Mouse (Mus musculus) common myeloid progenitor, adult 5-6 weeks (primary cell): ENCODE measurements around the gene Rln1. TPM values are rescaled to one million over a fixed set of nuclear protein-coding genes. Genes with fewer than 3 reads are reported as not detected.
A peak's percentile ranks its signal among the peaks of the same experiment; 100 is the strongest.

Source experiments
- ATAC-seq: replicated peaks from 2 replicates; pipeline ENCODE4 v1.8.0; 2016; ENCODE audit warnings: low read depth, mild to moderate bottlenecking, moderate TSS enrichment, inconsistent platforms; ENCODE audit not compliant: poor library complexity, severe bottlenecking
- total RNA-seq: library from RNA; stranded (forward); fragments of 200-1000, 187-1606 nt; gene quantifications from 2 replicates; pipeline ENCODE4 v1.2.3, GENCODE M21; 2017

The Rln1 gene
- total RNA-seq, result not detected in 2 replicates

- no peak for ATAC-seq
These were observed at the start of gene Rln1 for GRCm38 (mm10) chr19:29334068-29334745. Gene Rln1 (minus strand): TSS chr19:29334670.

DNA sequence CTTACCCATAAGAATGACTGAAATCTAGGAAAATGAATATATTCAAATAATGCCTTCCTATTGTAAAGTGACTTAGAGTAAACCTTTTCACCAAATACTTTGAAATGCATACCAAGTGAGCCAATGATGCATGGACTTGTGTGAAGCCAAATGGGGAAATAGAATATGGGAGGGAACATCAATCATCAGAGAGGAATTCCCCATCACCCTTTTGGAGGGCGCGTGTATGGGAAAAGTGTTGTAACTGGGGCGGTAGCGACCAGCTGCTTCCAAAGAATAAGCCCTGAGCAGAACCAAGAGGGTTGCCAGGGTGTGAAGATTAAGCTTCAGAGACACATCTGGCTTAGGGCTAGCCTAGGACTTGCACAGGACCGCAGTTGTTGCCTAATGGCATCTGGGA lies 48.9 kb upstream of the Rln1 start:
- 0 out of 2 replicates have a peak, but pooled peaks have one; percentile 11 for ATAC-seq

DNA sequence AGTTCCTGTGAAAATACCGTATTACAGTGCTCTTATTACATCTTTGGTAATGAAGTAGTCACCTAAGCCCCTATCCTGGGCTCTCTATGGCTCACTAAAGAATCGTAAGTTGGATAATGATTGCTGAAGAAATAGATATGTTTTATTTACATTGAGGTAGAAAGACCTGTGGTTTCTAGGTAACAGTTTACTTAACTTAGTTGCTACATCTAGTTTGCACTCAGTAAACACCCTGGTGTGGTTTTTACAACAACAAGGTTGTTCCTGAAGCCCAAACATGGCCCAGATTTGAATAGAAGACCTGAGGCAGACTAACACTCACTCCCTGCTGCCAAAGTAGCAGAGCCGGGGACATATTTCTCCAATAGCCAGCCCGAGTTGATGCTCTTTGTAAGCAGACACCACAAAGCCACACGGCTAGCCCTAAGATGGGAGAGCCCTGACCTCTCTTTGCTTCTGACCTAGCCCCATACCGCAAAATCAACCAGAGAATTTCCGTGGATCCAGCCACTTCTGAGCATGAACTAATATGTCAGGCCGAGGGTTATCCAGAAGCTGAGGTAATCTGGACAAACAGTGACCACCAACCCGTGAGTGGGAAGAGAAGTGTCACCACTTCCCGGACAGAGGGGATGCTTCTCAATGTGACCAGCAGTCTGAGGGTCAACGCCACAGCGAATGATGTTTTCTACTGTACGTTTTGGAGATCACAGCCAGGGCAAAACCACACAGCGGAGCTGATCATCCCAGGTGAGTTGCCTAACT lies 45.6 kb upstream of the Rln1 start:
- no peak for ATAC-seq

GRCm38 (mm10) chr19:29376382-29376781 lies 41.9 kb upstream of the Rln1 start:
- ATAC-seq, result no peak

- ATAC-seq, result no peak
These were observed 40.5 kb upstream of the Rln1 start for GRCm38 (mm10) chr19:29374947-29375346.

DNA sequence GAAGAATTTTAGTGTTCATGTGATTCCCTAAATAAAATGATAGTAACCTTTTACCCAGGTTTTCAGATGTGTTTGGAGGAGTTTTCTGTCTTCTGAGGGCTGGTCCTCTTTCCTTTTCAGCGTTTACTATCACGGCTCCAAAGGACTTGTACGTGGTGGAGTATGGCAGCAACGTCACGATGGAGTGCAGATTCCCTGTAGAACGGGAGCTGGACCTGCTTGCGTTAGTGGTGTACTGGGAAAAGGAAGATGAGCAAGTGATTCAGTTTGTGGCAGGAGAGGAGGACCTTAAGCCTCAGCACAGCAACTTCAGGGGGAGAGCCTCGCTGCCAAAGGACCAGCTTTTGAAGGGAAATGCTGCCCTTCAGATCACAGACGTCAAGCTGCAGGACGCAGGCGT lies 39.0 kb upstream of the Rln1 start:
- ATAC-seq, result no peak

DNA sequence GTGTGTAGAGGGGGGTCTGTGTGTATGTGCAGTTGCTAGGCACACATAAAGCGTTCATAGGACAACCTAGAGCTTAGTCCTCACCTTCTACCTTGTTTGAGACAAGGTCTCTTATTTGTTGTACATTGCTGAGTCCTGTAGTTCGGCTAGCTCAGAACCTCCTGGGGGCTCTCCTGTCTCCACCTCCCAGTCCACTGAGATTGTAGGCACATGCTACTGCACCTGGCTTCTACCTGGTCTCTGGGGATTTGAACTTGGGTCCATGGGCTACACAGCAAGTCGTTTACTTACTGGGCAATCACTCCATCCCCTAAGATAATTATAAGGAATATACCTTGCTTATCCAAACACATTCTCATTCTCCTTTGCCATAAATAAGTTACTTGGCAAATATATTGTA lies 38.2 kb upstream of the Rln1 start:
- ATAC-seq, result no peak

GRCm38 (mm10) chr19:29372138-29372537 lies 37.7 kb upstream of the Rln1 start:
- ATAC-seq, result no peak

- no peak for ATAC-seq
These were observed 37.0 kb upstream of the Rln1 start for GRCm38 (mm10) chr19:29371284-29372081.

DNA sequence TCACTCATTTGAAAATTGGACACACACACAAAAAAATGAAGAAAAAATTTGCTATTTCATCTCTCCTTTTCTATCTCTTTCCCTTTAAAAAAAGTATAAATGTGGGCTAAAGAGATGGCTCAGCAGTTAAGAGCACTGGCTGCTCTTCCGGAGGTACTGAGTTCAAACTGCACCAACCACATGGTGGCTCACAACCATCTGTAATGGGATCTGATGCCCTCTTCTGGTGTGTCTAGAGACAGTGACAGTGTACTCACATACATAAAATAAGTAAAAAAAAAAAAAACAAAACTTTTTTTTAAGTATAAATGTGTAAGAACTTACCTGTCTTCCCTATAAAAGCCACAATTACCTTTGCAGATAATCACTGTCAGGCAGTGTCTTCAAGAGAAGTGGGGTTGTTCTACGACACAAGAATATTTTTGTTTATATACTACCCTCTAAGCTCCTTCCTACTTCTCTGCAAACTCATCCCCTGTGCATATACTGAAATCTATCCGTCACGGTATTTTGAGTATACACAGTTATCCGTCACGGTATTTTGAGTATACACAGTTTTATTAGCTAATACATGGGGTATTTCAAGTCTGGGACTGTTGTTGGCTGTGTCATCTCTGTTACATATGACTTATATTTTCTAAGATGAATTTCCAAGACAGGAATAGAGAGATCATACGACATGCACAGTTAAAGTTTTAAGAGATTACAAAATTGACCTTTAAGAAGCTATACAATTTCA lies 36.2 kb upstream of the Rln1 start:
- ATAC-seq, result no peak

GRCm38 (mm10) chr19:29370112-29370511 lies 35.6 kb upstream of the Rln1 start:
- 0 out of 2 replicates have a peak, but pooled peaks have one; percentile 22 for ATAC-seq

DNA sequence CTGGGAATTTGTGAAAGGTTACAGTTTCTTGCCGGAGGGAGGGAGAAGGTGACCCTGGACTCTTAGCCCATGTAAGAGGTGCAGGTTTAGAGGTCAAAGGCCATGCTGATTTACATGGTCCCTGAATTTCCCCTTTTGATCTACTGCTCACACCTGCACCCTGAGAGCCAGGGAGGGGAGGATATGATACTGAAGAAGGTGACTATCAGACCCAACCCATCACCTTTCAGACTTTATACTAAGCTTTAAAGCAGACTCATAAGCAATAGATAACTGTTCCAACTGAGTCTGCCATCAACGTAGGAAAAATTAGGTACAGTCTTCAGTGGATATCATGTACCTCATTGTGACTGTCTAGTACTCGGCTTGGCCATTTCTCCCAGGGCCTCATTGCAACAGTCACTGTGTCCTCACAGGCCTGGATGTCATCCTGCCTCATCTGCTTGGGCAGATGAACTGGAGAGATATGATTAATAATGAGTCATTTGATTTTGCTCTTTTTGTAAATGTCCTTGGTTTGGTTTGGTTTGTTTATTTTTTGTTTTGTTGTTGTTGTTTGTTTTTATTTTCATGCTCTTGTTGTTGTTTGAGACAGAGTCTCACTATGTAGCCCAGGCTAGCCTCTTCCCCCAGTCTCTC lies 34.3 kb upstream of the Rln1 start:
- ATAC-seq, result no peak

DNA sequence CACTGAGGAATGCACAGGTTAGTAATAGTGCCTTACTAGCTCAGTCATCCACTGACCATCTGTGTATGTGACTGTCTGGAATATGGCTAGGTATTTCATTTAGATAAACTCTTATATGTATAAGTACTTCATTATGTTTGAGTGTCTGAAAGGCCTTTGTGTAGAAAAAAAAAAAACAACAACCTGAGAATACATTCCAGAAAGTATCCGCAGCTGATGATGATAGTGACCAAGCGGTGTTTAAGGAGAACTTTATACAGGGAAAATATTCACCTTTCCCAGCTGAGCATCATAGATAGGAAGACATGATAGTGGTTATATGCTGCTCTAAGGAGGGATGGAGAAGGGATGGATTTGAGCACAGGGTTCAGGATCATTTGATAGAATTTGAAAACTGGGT lies 33.6 kb upstream of the Rln1 start:
- no peak for ATAC-seq

DNA sequence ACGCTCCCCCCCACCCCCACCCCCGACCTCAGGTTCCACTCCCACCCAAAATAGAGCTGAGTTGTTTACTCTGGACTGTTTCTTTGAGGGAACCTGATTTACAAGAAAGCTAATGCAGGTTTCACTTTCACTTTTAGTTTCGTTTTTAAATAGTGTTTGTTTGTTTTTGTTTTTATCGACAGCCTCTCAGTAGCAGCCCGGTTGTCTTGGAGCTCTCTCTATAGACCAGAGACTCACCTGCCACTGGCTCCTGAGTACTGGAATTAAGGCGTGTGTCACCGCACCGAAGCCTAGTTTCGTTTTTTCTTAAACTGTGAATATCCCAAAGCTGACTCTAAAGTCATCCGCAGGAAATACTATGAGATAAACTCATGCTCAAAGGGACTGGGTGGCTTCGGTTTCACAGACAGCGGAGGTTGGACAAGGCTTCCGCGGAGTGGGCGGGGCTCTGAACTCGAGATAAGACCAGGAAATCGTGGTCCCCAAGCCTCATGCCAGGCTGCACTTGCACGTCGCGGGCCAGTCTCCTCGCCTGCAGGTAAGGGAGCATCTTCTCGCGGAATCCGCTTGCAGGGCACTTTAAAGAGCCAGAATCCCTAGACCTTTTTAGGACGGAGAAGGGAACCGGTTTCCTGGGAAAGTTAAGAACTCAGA lies 32.6 kb upstream of the Rln1 start, which contains the start of the genes Plgrkt and Cd274:
Plgrkt (minus strand) TSS at position 422 of the 654 bp plus-strand sequence.
Cd274 (plus strand) TSS at position 487 of the 654 bp plus-strand sequence.
- ATAC-seq, result peak; percentile 93

- no peak for ATAC-seq
These were observed 31.9 kb upstream of the Rln1 start for GRCm38 (mm10) chr19:29366226-29366968.

- ATAC-seq, result no peak
These were observed 30.6 kb upstream of the Rln1 start for GRCm38 (mm10) chr19:29365105-29365504.

- no peak for ATAC-seq
These were observed 29.6 kb upstream of the Rln1 start for GRCm38 (mm10) chr19:29364076-29364475.

- ATAC-seq, result no peak
These were observed 29.1 kb upstream of the Rln1 start for GRCm38 (mm10) chr19:29363557-29363956.
